Mouse (Mus musculus) spleen, adult 2 months (tissue): ENCODE results near the gene Amer3. TPM values are rescaled to one million over a fixed set of nuclear protein-coding genes. Genes with fewer than 3 reads are reported as not detected.
A peak's percentile ranks its signal among the peaks of the same experiment; 100 is the strongest.
"Not testable (repeated sequence)": the region's sequence is repeated elsewhere in the genome, so short reads cannot be mapped to it uniquely, and the experiment has no call there.

Source experiments
- DNase-seq, 2 experiments: peaks; one replicate each; pipeline versions ENCODE4 v3.0.0 to v3.0.0-alpha.2; 2012 to 2021; ENCODE audit warnings: low spot score in 2 of 2, low read depth in 1 of 2
- H3K27ac ChIP-seq: fragments of 200-500 bp; 2 replicates; pipeline ENCODE4 v1.5.1; 2012; ENCODE audit warnings: low read length, inconsistent platforms; ENCODE audit not compliant: insufficient read depth
- H3K27me3 ChIP-seq: fragments of 200-500 bp; 2 replicates; pipeline ENCODE4 v1.6.1; 2012; ENCODE audit warnings: mild to moderate bottlenecking, moderate library complexity, low read length, inconsistent platforms; ENCODE audit not compliant: control insufficient read depth, insufficient read depth
- H3K36me3 ChIP-seq: fragments of 200-500 bp; 2 replicates; pipeline ENCODE4 v1.6.1; 2012; ENCODE audit warnings: mild to moderate bottlenecking, low read length, inconsistent platforms; ENCODE audit not compliant: control insufficient read depth, insufficient read depth
- H3K4me1 ChIP-seq: fragments of 200-500 bp; 2 replicates; pipeline ENCODE4 v1.6.1; 2011; ENCODE audit warnings: inconsistent platforms; ENCODE audit not compliant: control insufficient read depth, insufficient read depth, insufficient read length
- H3K4me3 ChIP-seq: fragments of 200-500 bp; 2 replicates; pipeline ENCODE4 v1.5.1; 2011; ENCODE audit warnings: mild to moderate bottlenecking, inconsistent platforms; ENCODE audit not compliant: insufficient read depth, insufficient read length; ENCODE audit errors: extremely low read depth
- CTCF ChIP-seq: fragments of 200-500 bp; IDR thresholded peaks from 2 replicates; pipeline ENCODE4 v1.5.1; 2011; ENCODE audit warnings: mild to moderate bottlenecking, inconsistent platforms; ENCODE audit not compliant: insufficient read depth, insufficient read length, insufficient replicate concordance; ENCODE audit errors: extremely low read depth
- POLR2A ChIP-seq: fragments of 200-500 bp; IDR thresholded peaks from 2 replicates; pipeline ENCODE4 v1.6.1; 2011; ENCODE audit warnings: low read depth, low read length, inconsistent platforms
- WGBS: fragments of 180-500 bp; shearing (Covaris S2); methylation state at CpG from one replicate; pipeline ENCODE4 v1.1.7; 2018; 5-methylcytosine and 5-hydroxymethylcytosine counted together
- polyA plus RNA-seq: library from polyadenylated mRNA; depleted of rRNA; stranded (reverse); fragments of >200 nt; gene quantifications from 2 replicates; pipeline ENCODE4 v1.2.3, GENCODE M21; 2012; rRNA removed

Amer3 gene
- polyA plus RNA-seq, result 0.01 TPM in 1 of 2 replicates, not detected in the other

DNA sequence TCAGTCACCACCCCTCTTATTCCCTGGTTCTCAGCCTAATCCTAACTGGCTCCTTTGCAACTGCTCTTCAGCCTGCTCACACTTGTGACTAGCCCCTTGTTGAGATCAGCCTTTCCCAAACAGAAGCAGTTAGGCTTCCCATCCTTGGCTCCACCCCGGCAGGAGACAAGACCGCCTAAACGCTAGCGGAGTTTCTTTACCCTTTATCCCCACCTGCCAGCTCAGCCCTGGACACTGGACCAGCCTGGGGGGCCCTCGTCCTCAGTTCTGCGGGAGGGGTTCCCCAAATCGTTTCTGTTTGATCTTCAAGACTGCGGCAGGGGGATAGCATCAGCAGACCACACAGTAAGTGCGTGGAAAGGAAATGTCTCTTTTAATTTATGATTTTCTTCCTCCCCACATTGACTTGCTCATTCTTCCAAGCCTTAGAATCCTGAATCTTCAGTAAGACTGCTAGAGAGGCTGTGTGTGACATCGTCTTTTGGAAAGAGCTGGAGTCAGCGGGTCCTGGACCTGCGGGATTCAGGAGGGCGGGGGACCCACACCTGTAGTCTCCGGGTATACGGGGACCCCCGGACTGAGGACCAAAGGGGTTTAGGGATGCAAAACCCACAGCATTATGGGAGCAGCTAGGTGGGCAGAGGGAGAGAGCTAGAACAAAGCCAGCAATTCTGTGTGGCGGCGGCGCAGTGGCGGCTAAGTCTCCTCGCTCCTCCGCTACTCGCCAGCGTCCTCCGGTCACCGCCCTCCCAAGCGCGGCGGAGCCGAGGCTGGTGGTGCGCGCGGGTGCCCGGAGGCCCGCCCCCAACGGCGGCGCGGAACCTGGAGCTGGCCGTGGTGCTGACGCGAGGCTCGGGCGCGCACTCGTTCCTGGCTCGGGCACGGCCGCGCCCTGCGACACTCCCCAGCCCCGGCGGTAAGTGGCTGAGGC is at the start of gene Amer3:
Gene Amer3, plus strand, starts transcription at position 807 of the 931 bp plus-strand sequence.
- 0 out of 2 replicates have a peak, but pooled peaks cover 4% of the 10 kb centered on the region for H3K4me1 ChIP-seq

GRCm38 (mm10) chr1:34534574-34534973 is 44.9 kb upstream of the Amer3 start:
- not testable (repeated sequence) for H3K27me3 ChIP-seq, DNase-seq, H3K27ac ChIP-seq, H3K36me3 ChIP-seq, H3K4me1 ChIP-seq, H3K4me3 ChIP-seq
- 2% methylated on average over 3 of the region's 3 CpGs for WGBS

More for the DNA sequence above, at the start of gene Amer3:
- no peak for TF ChIP-seq CTCF
- TF ChIP-seq POLR2A, result no peak
- Histone ChIP-seq H3K36me3 (no peaks in the 10 kb centered on the region), H3K27me3 (no peaks in the 10 kb centered on the region; the same call in 1 of the 2 replicates), H3K4me3 (no peak within 1 kb of the TSS), H3K27ac (no peak within 1 kb of the TSS)
- 2% methylated on average over 53 of the region's 53 CpGs for WGBS
- DNase-seq, result peak in 1 of 2 experiments; percentile 18

- WGBS, result 31% methylated on average over 7 of the region's 7 CpGs
- DNase-seq, H3K27me3 ChIP-seq, H3K4me3 ChIP-seq, H3K4me1 ChIP-seq, H3K27ac ChIP-seq, H3K36me3 ChIP-seq: not testable (repeated sequence)
Measured at GRCm38 (mm10) chr1:34535043-34535698, 44.3 kb upstream of the Amer3 start, which contains the start of gene Cfc1. Gene Cfc1, plus strand, starts transcription at chr1:34535648.

GRCm38 (mm10) chr1:34536291-34536766 is 43.1 kb upstream of the Amer3 start:
- H3K4me1 ChIP-seq, result no peaks in the 10 kb centered on the region; the same call in 1 of the 2 replicates
- H3K36me3 ChIP-seq, result no peaks in the 10 kb centered on the region
- no peak for TF ChIP-seq POLR2A
- no peak for TF ChIP-seq CTCF
- WGBS, result 32% methylated on average over 14 of the region's 14 CpGs
- peaks cover 4% of the 10 kb centered on the region; the same call in 1 of the 2 replicates for H3K27me3 ChIP-seq
- no peak for DNase-seq
- no peak overlapping the region for H3K4me3 ChIP-seq
- H3K27ac ChIP-seq, result no peak overlapping the region

- no peaks in the 10 kb centered on the region for H3K36me3 ChIP-seq
- TF ChIP-seq CTCF (no peak), POLR2A (no peak)
- DNase-seq, result no peak
- WGBS, result 14% methylated on average over 16 of the region's 16 CpGs
- no peaks in the 10 kb centered on the region; the same call in 1 of the 2 replicates for H3K4me1 ChIP-seq
- peaks cover 4% of the 10 kb centered on the region; the same call in 1 of the 2 replicates for H3K27me3 ChIP-seq
- H3K27ac ChIP-seq, result no peak overlapping the region
- no peak overlapping the region for H3K4me3 ChIP-seq
Measured at GRCm38 (mm10) chr1:34536767-34537485, 42.5 kb upstream of the Amer3 start.

- Histone ChIP-seq H3K36me3 (no peaks in the 10 kb centered on the region), H3K4me1 (no peaks in the 10 kb centered on the region), H3K4me3 (no peak overlapping the region), H3K27me3 (no peaks in the 10 kb centered on the region), H3K27ac (no peak overlapping the region)
- 89% methylated on average over 1 of the region's 1 CpGs for WGBS
- TF ChIP-seq POLR2A (no peak), CTCF (no peak)
- no peak for DNase-seq
Measured at GRCm38 (mm10) chr1:34547074-34547473, 32.4 kb upstream of the Amer3 start.
